Mouse (Mus musculus) thymus, postnatal 0 days (tissue): Measurements from ENCODE around the gene Fabp6. TPM values are rescaled to one million over a fixed set of nuclear protein-coding genes. Genes with fewer than 3 reads are reported as not detected.
A peak's percentile ranks its signal among the peaks of the same experiment; 100 is the strongest.

ENCODE experiments used
- DNase-seq: peaks from one replicate; pipeline ENCODE4 v3.0.0-alpha.2; 2015; ENCODE audit warnings: low spot score
- polyA plus RNA-seq: library from polyadenylated mRNA; unstranded; fragments of >200 nt; fragmentation: Nextera tagmentation; extraction: Ambion mirVana; gene quantifications from 2 replicates; pipeline ENCODE4 v1.2.1, GENCODE M21; 2015

The Fabp6 gene
- polyA plus RNA-seq, 1 experiment from 2014 or later, result 11.8 TPM

- no peak for DNase-seq
These were observed 11.7 kb downstream of the Fabp6 start for GRCm38 (mm10) chr11:43589530-43590072.

GRCm38 (mm10) chr11:43586324-43587090, 14.8 kb downstream of the Fabp6 start, which contains the start of gene 4933415A04Rik:
4933415A04Rik (plus strand) TSS chr11:43587040.
- peak; percentile 67 for DNase-seq

- no peak for DNase-seq
These were observed 15.9 kb downstream of the Fabp6 start for GRCm38 (mm10) chr11:43585211-43586005.

GRCm38 (mm10) chr11:43577713-43578478, 23.4 kb downstream of the Fabp6 start:
- no peak for DNase-seq

- peak; percentile 20 for DNase-seq
These were observed 25.8 kb downstream of the Fabp6 start for GRCm38 (mm10) chr11:43575376-43576151.

- no peak for DNase-seq
These were observed 26.3 kb downstream of the Fabp6 start for GRCm38 (mm10) chr11:43575061-43575375.

GRCm38 (mm10) chr11:43569595-43569994, 31.7 kb downstream of the Fabp6 start:
- DNase-seq, result no peak

GRCm38 (mm10) chr11:43569188-43569587, 32.2 kb downstream of the Fabp6 start:
- no peak for DNase-seq

- DNase-seq, result peak; percentile 71
These were observed 33.1 kb downstream of the Fabp6 start for GRCm38 (mm10) chr11:43568263-43568662.

GRCm38 (mm10) chr11:43566696-43567095, 34.6 kb downstream of the Fabp6 start:
- DNase-seq, result no peak

- DNase-seq, result no peak
These were observed 35.5 kb downstream of the Fabp6 start for GRCm38 (mm10) chr11:43565852-43566251.

- no peak for DNase-seq
These were observed 35.9 kb downstream of the Fabp6 start for GRCm38 (mm10) chr11:43565414-43565813.

- no peak for DNase-seq
These were observed 37.6 kb downstream of the Fabp6 start for GRCm38 (mm10) chr11:43563654-43564244.

- DNase-seq, result no peak
These were observed 41.6 kb downstream of the Fabp6 start for GRCm38 (mm10) chr11:43559515-43560292.

GRCm38 (mm10) chr11:43556538-43556937, 44.8 kb downstream of the Fabp6 start:
- DNase-seq, result no peak

GRCm38 (mm10) chr11:43552675-43553074, 48.7 kb downstream of the Fabp6 start:
- no peak for DNase-seq

- DNase-seq, result no peak
These were observed 49.6 kb downstream of the Fabp6 start for GRCm38 (mm10) chr11:43551756-43552155.

- no peak for DNase-seq
These were observed 51.6 kb downstream of the Fabp6 start for GRCm38 (mm10) chr11:43549701-43550100.

GRCm38 (mm10) chr11:43548657-43549435, 52.5 kb downstream of the Fabp6 start:
- no peak for DNase-seq
